Mouse (Mus musculus) adrenal gland, postnatal 14 days (tissue): ENCODE results near the gene Kalrn. TPM values are rescaled to one million over a fixed set of nuclear protein-coding genes. Genes with fewer than 3 reads are reported as not detected.

Experiments
- DNase-seq: peaks from one replicate; pipeline ENCODE4 v3.0.0; 2021; ENCODE audit warnings: mixed read lengths
- total RNA-seq: library from RNA; stranded (reverse); gene quantifications from 2 replicates; pipeline ENCODE4 v1.2.3, GENCODE M21; 2021

Kalrn gene
- total RNA-seq, 1 experiment from 2014 or later = 12.9 TPM

DNA sequence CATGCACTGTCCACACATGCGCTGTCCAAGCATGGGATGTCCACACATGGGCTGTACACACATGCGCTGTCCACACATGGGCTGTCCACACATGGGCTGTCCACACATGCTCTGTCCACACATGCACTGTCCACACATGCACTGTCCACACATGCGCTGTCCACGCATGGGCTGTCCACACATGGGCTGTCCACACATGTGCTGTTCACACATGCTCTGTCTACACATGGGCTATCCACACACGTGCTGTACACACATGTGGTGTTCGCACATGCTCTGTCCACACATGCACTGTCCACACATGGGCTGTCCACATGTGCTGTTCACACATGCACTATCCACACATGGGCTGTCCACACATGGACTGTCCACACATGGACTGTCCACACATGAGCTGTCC lies 589.6 kb downstream of the Kalrn start:
- no peak for DNase-seq

DNA sequence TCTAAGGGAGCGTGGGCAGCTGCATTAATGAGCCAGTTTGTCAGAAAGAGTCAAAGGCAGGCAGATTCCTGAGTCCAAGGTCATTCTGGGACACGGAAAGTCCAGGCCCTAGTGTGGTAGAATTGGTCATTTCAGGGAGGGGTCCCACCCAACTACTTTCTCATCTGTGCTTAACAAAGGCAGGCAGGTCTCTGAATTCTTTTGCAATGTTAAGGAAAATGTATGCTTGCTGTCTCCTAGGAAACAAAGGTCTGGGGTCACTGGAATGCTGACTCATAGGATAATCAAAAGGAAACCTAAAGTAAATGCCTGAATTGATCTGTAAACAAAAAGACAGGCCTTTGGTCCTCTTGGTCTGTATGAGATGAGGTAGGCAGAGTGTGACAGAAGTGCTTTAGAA lies 593.5 kb downstream of the Kalrn start:
- no peak for DNase-seq

DNA sequence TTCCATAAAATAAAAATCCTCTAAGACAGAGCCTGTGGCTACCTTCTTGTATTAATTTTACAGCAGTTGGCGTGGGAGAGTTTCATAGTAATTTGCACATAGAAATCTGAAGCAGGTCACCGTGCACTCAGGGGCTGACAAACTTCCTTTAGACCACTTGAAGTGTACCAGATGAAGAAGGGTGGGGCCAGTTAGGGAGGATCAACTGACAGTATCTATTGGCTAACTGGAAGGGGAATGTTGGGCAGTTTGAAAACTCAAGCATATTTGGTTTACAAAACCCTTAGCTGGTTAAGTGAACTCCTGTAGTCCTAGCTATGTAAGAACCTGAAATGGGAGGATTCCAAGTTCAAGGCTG lies 606.1 kb downstream of the Kalrn start:
- DNase-seq = no peak

DNA sequence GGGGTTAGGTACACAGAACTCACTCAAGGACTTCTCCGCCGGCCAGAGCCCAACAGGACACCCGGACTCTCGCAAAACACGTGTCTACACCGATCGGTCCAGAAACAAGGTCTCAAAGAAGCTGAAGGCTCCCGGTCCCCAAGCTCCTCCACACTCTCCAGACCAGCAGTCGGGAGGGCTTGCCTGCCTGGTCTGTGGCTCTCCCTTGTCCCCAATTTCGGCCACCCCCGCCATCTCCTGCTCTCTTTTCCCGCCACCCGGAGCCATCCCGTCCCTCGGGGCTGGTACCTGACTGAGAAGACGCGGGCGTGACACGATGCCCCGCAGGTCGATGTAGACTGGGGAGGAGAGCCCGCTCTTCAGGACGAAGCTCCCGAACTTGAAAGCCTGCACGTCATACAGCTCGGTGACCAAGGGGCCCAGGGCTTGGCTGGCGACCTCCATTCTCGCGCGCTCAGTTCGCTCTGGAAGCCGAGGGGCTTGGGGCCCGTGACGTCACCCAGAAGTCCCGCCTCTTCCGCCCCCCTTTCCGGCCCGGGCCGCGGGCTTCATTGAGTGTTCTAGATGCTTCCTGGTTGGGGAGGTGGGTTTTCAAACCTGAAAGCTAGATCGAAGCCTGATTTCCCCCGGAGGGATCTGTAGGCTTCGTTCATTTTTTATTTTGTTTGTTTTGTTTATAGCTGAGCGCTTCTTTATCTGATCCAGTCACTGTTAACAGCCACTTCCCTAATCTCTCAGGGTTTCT lies 606.6 kb downstream of the Kalrn start, which contains the start of gene Umps:
Gene Umps, minus strand, starts transcription at position 501 of the 745 bp plus-strand sequence.
- peak; percentile 90 for DNase-seq

DNA sequence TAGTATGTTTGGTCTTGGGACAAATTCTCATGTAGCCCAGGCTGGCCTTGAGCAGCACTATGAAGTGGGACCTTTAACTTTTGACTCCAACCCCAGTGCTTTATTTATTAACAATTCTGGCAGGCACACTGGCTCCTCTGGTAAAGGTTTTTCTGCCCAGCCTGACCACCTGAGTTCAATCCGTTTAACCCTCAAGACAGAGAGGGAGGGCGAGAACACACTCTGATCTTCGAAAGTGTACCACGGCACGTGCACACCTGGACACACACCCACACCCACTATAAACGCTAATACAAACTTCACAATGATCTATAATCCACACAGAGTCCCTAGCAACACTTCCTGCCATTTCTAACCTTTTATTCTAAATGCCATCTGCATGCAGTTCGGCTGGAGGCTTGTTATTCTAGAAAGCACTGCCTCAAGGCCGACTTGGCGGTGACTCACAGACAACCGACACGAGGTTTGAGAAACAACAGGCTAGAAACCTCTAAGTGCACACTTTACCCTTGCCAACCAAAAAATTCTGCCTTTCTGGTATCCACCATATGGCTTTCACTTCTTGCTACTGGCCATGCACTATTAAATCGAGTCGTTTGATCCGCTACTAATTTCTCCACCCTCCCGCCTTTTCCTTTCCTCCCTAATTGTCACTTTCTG lies 607.3 kb downstream of the Kalrn start:
- DNase-seq = peak; percentile 79

DNA sequence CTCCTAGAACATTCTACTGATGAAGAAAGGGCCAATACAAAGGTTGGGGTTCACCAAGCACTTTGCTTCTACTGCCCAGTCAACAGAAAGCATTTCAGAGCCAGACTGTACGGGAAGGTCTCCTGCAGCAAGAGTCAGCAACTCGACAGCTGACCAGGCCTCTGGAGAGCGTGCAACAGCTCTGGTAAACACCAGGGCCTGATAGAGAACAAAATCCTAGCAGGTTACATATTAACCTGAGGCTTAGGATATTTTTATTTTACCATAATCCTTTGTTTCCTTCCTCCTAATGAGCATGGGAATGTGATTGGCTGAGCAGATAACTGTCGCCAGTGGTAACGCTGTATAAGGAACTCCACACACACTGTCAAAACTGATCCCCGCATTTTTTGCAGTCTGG lies 609.8 kb downstream of the Kalrn start:
- DNase-seq = no peak

DNA sequence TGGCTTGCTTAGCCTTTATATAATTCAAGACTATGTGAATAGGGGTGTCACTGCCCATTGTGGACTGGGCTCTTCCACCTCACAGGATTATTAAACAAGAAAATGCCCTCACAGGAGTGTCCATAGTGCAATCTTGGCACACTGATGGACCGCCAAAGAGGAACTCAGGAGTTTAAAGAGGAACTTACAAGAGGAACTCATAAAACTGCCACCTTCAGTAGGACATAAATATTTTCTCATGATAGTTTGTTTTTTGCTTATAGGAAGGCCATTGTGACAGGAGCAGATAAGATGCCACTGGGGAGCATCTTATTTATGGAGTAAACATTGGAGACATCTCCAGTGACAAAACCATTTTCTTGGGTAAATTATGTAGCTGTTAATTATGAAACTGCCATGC lies 618.5 kb downstream of the Kalrn start:
- DNase-seq = no peak

DNA sequence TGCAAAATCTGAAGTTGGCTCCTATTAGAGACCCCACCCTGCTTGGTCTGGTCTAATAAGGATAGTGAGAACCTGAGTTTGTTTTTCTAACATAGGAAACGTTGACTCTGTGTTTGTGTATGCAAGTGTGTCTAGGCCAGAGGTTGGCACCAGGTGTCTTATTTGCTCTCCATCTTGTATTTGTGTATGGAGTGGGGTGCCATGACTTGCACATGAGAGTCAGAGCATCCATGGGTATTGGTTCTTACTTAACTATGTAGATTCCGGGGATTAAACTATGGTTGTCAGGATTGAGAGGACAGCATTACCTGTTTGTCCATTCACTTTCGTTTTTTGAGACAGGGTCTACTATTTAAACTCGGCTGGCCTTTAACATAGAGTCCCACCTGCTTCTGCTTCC lies 620.3 kb downstream of the Kalrn start:
- DNase-seq = no peak

DNA sequence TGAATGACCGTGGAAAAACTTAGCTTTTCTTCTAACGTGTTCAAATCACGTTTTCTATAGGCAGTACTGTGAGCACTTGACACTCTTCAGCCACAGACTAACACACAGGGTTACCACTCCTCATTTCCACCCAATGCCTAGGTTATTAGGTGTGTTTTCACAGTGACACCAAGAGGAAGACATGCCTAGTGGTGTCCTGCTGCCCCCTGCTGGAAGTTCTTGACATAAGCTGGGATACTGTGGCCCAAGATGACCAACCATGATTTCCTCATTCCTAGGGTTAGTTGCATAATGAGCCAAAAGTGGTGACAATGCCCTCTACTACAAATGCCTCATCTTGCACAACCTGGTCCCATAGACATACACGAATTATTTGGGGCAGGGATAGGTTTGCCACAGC lies 622.5 kb downstream of the Kalrn start:
- DNase-seq = peak; percentile 92

DNA sequence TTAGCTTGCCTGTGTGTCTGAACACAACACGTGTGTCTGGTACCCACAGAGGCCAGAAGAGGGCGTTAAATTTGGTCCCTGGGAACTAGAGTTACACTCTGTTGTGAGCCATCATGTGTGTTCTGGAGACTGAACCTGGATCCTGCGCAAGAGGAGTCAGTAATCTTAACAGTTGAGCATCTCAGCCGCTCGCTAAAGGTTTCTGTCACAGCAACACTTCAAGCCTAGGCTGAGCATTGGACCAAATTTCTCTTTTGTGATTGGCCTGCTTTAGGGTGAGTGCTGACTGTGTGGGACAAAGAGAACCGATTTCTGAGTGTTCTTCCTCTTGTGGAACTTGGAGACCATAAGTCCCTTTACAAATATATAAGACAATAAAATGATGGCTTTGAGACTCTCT lies 622.9 kb downstream of the Kalrn start:
- no peak for DNase-seq

DNA sequence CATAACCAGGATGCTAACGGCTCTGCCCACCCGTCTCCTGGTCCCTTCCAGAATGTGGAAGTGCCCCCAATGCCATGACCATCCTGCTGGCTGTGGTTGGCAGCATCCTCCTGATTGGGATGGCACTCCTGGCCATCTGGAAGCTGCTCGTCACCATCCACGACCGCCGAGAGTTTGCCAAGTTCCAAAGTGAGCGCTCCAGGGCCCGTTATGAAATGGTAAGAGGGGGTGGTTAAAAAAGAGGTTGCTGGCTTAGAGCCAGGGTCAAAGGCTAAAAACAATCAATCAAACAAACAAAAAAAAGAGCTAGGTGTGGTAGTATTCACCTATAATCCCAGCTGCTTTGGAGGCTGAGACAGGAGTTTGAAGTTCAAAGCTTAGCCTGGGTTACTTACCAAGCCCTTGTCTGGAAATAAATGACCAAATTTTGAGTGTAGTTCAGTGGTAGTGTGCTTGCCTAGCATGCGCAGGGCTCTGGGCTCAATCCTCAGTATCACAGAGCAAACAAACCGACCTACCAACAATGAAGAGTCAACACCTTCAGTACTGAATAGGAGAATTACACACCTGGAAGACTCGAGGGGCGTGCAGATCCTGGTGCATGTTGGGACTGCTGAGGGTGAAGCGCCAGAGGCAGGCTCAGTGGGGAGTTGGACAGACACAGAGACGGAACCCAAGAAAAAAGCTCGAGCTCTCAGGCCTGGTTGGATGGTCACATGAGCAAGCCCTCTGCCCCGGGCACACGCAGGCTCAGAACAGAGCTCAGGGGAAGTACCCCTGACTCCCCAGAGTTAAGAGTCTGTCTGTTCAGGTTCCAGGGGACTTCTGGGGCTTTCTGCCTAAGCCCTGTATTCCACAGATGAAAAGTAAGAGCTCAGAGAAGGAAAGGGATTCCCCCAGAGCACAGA lies 625.4 kb downstream of the Kalrn start:
- DNase-seq = no peak

DNA sequence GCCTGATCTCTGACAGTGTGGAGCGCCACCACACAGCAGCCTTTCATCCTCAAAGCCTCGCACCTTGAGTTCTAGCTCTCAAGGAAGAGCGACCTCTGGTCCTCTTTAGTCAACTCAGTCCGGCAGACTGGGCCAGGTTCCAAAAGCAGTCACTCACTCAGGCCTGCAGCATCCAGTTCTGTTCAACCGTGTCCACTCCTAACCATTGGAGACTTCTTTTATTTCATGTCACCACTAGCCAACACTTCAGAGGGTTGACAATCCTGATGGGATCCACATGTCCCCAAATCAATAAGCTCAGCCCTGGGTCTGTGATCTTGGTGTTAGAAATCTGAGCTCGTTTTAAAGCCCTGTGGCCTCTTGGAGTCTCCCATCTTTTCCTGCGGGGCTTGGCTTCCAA lies 627.3 kb downstream of the Kalrn start:
- DNase-seq = no peak

DNA sequence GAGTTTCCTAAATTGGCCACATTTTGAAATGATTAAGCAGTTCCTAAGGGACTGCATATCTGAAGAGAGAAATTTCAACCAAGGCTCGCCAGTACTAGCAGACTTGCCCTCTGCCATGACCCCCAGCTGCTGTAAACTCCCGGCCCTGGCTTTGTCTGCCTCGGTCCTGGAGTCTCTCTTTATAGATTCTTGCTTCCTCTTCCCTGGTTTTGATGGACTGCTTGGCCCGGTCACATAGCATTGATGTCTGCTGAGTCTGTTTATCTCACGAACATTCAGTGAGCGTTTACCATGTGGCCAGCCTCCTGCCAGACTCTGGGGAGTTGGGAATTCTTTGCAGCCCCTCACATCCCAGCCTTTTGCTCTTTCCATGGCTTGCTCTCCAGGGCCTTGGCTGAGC lies 628.6 kb downstream of the Kalrn start:
- peak; percentile 43 for DNase-seq

DNA sequence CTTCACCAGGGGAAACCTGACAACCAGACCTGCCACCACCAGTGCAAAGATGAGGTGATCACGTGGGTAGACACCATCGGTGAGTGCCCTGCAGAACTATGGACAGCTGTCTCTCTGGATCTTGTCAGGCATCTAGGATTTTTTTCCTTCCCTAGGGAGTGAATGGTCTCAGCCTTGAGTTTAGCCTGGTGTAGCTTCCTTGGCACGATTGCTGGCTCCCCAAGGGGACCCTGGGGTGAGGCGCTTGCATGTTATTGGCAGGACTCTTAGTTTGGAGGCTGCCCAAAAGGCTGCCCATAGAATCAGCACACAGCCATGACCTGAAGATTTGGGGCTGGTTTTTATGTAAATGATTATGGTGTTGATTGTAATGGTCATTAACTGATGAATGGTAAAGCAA lies 629.2 kb downstream of the Kalrn start:
- peak; percentile 62 for DNase-seq

DNA sequence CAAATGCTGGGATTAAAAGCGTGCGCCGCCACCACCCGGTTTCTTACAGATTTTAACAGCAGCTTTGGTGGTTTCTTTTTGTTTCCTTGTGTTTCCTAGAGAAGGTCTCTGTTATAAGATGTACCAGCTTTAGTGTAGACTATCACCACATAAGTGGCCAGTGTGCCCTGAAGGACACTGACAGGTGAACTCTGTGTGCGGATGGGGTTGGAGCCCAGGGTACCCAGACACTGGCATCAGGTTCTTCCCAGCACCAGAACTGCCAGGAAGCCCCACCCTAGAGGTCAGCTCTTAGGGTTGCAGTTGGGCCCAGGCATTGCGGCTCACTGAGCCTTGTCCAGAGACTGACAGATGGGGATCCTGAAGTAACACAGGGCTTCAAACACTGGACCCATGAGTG lies 629.9 kb downstream of the Kalrn start:
- DNase-seq = no peak

DNA sequence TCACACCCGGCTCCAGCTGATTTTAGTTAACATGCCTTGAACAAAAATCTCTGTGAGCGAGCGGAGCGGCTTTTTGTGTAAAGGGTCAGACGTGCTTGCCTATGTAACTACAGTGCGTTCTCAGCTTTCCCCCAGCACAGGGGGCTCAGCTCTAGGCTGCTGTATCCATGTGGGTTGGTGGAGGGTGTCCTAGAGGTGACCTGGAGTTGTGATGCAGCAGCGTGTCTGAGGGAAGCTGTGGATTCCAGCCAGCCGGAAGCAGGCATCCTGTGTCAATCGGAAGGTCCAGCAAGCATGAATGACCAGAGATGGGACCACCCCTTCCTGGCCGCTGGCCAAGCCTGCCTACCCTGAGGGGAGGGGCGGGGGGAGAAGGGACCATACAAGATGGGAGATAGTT lies 631.0 kb downstream of the Kalrn start:
- peak; percentile 75 for DNase-seq

DNA sequence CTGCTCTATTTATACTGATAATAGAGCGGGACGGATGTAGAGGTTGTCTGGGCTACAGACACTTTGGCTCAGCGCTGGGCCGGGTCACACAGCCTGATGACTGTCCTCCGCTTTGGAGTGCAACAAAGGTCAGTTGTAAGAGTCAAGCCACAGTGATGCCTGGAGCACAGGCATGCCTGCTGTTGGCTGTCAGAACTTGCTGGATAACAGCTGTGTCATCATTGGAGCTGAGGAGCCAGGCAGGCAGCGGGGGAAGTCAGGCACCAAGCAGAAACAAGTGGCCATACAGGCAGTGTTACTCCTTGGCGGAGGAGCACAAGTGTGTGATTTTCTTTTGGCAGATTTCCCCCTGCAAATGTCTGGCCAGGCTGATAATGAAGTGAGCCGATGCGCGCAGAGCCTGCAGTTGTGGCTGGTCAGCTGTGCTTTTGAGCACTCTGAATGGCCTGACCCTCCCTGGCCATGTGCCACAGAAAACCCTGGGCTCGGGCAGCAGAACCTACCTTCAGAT lies 632.0 kb downstream of the Kalrn start:
- DNase-seq = peak; percentile 42

DNA sequence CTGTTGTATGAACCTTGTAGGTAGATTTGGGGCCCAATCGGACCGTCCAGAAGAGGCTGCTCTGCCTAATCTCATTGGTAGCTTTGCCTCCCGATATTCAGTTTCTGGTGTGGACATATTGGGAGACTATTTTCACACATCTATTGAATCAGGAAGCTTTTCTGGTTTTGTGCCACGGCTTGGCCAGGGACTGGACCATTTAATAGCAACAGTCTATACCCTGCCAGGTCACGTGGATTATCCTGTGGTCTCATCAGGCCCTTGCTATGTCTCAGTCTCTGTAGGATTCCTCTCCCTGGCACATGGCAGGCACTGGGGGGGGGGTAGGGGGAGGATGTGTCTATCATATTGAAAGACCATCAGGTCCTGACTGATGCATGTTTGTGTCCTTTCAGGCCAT lies 633.2 kb downstream of the Kalrn start:
- DNase-seq = no peak

DNA sequence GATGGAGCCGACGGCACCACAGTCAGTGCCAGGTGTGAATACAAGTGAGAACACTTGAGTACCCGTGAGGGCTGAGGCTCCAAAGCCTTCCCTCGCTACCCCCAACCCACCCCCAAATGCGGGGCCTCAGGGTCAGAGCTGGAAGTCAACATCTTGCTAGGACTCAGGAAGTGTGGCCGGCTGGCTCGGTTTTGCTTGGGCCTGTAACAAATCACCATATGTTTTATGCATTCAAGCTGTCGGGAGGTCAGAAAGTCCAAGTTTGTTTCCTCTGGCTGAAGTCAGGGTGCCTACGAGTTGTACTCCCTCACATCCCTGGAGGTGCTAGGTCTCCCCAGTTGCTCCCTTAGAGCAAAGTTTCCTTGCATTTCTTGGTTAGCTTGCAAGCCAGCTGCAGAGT lies 633.7 kb downstream of the Kalrn start:
- DNase-seq = no peak

DNA sequence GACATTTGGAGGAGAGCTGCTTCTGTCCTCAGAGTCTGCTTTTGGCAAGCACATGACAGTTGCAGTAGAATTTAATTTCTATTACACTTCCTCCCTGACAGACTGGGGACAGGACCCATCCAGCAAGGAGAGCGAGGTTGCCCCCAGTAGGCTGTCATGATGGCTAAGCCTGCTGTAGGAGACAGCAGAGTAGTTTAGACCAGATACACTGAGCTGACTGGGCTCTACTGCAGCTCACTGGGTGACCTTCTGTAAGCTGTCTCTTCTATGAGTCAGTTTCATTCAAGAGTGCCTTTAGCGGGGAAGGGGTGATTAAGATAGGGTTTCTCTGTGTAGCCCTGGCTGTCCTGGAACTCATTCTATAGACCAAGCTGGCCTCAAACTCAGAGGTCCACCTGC lies 634.2 kb downstream of the Kalrn start:
- no peak for DNase-seq

DNA sequence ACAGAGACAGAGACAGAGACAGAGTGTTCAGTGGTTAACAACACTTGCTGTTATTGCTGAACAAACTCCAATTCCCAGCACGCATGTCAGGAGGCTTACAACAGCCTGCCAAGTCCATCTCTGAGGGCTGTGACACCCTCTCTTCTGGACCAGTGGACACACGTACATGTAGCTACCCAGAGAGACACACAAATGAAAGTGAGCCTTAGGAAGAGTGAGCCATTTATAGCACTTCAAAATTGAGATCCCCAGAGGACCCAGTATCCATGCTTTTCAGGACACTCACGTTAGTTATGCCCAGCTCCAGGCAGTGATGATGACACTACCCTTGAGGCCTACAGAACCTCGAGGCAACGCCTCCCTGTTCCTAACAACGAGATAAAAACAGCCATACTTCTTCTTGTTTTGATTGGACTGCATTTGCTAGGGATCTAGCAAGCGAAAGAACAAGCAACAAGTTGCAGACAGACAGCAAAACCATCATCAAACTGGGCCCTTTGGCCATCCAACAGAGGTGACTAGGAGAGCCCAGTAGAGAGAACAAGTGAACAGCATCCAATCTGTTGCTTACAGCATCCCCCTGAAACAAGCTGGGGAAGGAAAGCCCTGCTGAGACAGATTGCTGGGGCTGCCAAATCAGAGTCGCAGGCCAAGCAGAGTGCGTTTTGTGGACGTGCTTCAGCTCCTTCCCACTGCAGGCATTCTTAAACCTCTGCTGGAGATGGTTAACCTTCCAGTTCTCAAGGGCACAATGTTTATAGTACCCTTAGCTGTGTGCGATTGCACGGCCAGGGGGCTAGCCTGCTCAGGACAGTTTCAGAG lies 634.8 kb downstream of the Kalrn start:
- no peak for DNase-seq

DNA sequence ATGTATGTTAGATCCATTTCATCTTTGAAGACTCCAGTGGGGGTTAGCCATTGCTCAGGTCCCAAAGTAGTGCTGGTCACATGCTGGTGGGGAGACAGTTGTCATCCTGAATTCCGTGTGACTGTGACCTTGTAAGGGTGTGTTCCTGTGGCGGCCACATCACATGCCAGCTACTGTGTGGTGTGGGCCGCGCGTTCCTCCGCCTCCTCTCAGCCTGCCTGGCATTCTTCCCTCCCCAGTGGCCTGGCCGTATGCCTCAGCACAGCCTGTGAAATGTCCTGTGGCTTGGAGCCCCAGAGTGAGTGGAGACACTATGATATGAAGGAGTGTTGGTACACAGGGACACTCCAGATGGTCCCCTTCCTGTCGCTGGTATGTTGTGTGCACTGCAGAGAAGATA lies 635.8 kb downstream of the Kalrn start:
- peak; percentile 84 for DNase-seq
